Mouse (Mus musculus) gastrocnemius, adult 2 months (tissue): ENCODE data around the gene Prss22. TPM values are rescaled to one million over a fixed set of nuclear protein-coding genes. Genes with fewer than 3 reads are reported as not detected.

Experiments
- DNase-seq: peaks from one replicate; pipeline ENCODE4 v3.0.0; 2022
- H3K27ac ChIP-seq: fragments of 200-600 bp; 2 replicates; pipeline ENCODE4 v1.8.1; 2022; ENCODE audit warnings: mild to moderate bottlenecking
- H3K4me3 ChIP-seq: fragments of 200-600 bp; 2 replicates; pipeline ENCODE4 v1.8.1; 2022; ENCODE audit warnings: mild to moderate bottlenecking, moderate library complexity
- CTCF ChIP-seq: fragments of 200-600 bp; IDR thresholded peaks from 2 replicates; pipeline ENCODE4 v1.8.1; 2022; ENCODE audit warnings: antibody characterized with exemption, mild to moderate bottlenecking, moderate library complexity
- intact Hi-C: fragments of 180-260 bp; cut with DNase I; formaldehyde crosslinking; loops from one replicate; pipeline ENCODE4 v1.15.1; 2025
- total RNA-seq, 2 experiments: library from RNA; stranded (reverse); gene quantifications; 2 replicates each; pipeline ENCODE4 v1.2.3; 2021

The Prss22 gene
- total RNA-seq, 2 experiments from 2014 or later: not detected

- peak; percentile 12 for DNase-seq
- Histone ChIP-seq H3K27ac (no peak overlapping the region), H3K4me3 (peak overlapping the region; percentile 32; the same call in 1 of the 2 replicates)
- intact Hi-C loops: no loop called here
- no peak for TF ChIP-seq CTCF
Observed at GRCm38 (mm10) chr17:23992789-23993553, 4.9 kb downstream of the Prss22 start.

- Histone ChIP-seq H3K4me3 (no peak overlapping the region), H3K27ac (no peak overlapping the region)
- DNase-seq: no peak
- intact Hi-C loops: no loop called here
- no peak for TF ChIP-seq CTCF
Observed at GRCm38 (mm10) chr17:23989802-23990201, 8.1 kb downstream of the Prss22 start.

- intact Hi-C loops: no loop called here
- Histone ChIP-seq H3K4me3 (no peak overlapping the region), H3K27ac (no peak overlapping the region)
- DNase-seq: no peak
- no peak for TF ChIP-seq CTCF
Observed at GRCm38 (mm10) chr17:23984989-23985388, 12.9 kb downstream of the Prss22 start.

- TF ChIP-seq CTCF: no peak
- Histone ChIP-seq H3K4me3 (no peak overlapping the region), H3K27ac (no peak overlapping the region)
- intact Hi-C loops: no loop called here
- DNase-seq: no peak
Observed at GRCm38 (mm10) chr17:23982912-23983311, 15.0 kb downstream of the Prss22 start.

- no peak within 1 kb of the TSS for H3K27ac ChIP-seq
Observed at GRCm38 (mm10) chr17:23980297-23980909, 17.5 kb downstream of the Prss22 start, which contains the start of gene Prss30. Gene Prss30 (minus strand): TSS chr17:23980566.

GRCm38 (mm10) chr17:23979471-23979870, 18.4 kb downstream of the Prss22 start:
- intact Hi-C loops: no loop called here
- no peak for DNase-seq
- Histone ChIP-seq H3K27ac (no peak overlapping the region), H3K4me3 (no peak overlapping the region)
- no peak for TF ChIP-seq CTCF

More at GRCm38 (mm10) chr17:23980297-23980909, 17.5 kb downstream of the Prss22 start, which contains the start of gene Prss30:
- no peak within 1 kb of the TSS for H3K4me3 ChIP-seq
- TF ChIP-seq CTCF: no peak
- intact Hi-C loops: no loop called here
- DNase-seq: no peak

- Histone ChIP-seq H3K27ac (no peak overlapping the region), H3K4me3 (no peak overlapping the region)
- no peak for TF ChIP-seq CTCF
- intact Hi-C loops: no loop called here
- no peak for DNase-seq
Observed at GRCm38 (mm10) chr17:23976665-23977064, 21.2 kb downstream of the Prss22 start.

GRCm38 (mm10) chr17:23971315-23971714, 26.6 kb downstream of the Prss22 start:
- H3K27ac ChIP-seq: no peak overlapping the region
- intact Hi-C loops: no loop called here
- no peak for TF ChIP-seq CTCF
- DNase-seq: no peak
- H3K4me3 ChIP-seq: no peak overlapping the region

GRCm38 (mm10) chr17:23969231-23969630, 28.7 kb downstream of the Prss22 start:
- intact Hi-C loops: no loop called here
- H3K4me3 ChIP-seq: no peak overlapping the region

GRCm38 (mm10) chr17:23968780-23969179, 29.1 kb downstream of the Prss22 start:
- H3K27ac ChIP-seq: no peak overlapping the region
- intact Hi-C loops: no loop called here
- no peak for DNase-seq
- no peak overlapping the region for H3K4me3 ChIP-seq
- no peak for TF ChIP-seq CTCF

More at GRCm38 (mm10) chr17:23969231-23969630, 28.7 kb downstream of the Prss22 start:
- DNase-seq: peak; percentile 70
- TF ChIP-seq CTCF: peak; percentile 80
- H3K27ac ChIP-seq: no peak overlapping the region

- Histone ChIP-seq H3K4me3 (no peak overlapping the region), H3K27ac (no peak overlapping the region)
- intact Hi-C loops: no loop called here
- DNase-seq: no peak
- TF ChIP-seq CTCF: no peak
Observed at GRCm38 (mm10) chr17:23966658-23967401, 31.1 kb downstream of the Prss22 start.

- intact Hi-C loops: no loop called here
- TF ChIP-seq CTCF: no peak
Observed at GRCm38 (mm10) chr17:23965805-23966425, 32.0 kb downstream of the Prss22 start.

More at GRCm38 (mm10) chr17:23965805-23966425, 32.0 kb downstream of the Prss22 start:
- Histone ChIP-seq H3K4me3 (no peak overlapping the region), H3K27ac (no peak overlapping the region)
- DNase-seq: no peak
